Mouse (Mus musculus): Measurements from ENCODE around the gene Cactin.

Gene Cactin

GRCm38 (mm10) chr10:81319330-81319699 lies 1.6 kb upstream of the Cactin start:
- no peak for DNase-seq (ENCODE audit: extremely low spot score)

- DNase-seq (ENCODE audit: extremely low spot score), result peak; percentile 99
Observed at GRCm38 (mm10) chr10:81319741-81320549, 958 bp upstream of the Cactin start.

DNA sequence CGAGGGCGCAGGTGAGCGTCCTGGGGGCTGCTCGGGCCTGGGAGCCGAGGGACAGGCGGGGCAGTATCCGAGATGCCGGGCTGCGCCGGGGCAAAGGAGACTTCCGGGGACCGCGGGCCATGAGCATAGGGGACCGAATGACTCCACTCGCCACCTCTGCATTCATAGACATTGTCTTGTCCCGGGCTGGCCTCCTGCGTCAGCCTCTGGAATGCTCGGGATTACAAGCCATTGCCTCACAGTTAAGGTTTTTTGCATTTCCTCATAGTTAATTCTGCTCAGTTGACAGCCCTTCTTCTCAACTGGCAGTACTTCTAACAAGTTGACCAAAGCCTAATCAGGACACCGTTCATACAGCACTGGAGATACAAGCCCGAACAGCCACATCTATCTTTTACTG lies 533 bp downstream of the Cactin start:
- no peak for DNase-seq (ENCODE audit: extremely low spot score)

DNA sequence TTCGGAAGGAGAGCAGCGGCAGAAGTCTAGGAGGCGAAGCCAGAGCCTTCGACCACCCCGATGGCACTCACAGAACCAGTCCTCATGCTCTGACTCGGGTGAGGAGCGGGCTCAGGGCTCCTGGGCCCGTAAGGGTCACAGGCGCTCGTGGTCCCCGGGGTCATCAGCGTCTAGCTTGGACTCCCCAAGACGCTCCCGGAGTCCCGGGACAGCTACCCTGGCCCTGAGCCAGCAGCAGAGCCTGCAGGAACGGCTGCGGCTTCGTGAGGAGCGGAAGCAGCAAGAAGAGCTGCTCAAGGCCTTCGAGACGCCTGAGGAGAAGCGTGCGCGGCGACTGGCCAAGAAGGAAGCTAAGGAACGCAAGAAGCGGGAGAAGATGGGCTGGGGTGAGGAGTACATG lies 1.5 kb downstream of the Cactin start:
- no peak for DNase-seq (ENCODE audit: extremely low spot score)

GRCm38 (mm10) chr10:81323141-81323775 lies 2.4 kb downstream of the Cactin start:
- no peak for DNase-seq (ENCODE audit: extremely low spot score)

DNA sequence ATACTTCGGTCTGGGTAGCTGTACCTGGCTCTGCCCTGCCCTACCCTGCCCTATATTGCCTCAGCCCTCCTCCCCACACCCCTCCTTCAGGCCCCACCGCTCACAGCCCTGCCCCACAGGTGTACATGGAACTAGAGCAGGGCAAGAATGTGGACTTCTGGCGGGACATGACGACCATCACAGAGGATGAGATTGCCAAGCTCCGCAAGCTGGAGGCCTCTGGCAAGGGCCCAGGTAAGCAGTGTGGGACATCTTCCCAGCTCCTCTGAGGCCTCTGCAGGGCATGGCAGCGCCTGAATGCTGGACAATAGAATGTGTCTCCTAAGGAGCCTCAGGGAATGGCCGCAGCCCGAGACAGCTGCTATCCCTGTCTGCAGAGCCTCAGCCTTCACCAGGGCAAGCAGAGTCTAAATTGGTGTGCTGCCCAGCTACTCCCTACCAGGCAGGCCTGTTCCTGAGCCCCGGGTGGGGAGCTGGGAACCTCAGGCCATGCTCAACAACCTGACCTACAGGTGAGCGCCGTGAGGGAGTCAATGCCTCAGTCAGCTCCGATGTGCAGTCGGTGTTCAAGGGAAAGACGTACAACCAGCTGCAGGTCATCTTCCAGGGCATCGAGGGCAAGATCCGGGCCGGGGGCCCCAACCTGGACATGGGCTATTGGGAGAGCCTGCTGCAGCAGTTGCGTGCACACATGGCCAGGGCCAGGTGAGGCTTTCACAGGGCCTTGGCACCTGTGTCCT lies 3.1 kb downstream of the Cactin start:
- DNase-seq (ENCODE audit: extremely low spot score), result no peak

- no peak for DNase-seq (ENCODE audit: extremely low spot score)
Observed at GRCm38 (mm10) chr10:81325176-81325575, 4.3 kb downstream of the Cactin start.

- no peak for DNase-seq (ENCODE audit: extremely low spot score)
Observed at GRCm38 (mm10) chr10:81325781-81326180, 4.9 kb downstream of the Cactin start.

DNA sequence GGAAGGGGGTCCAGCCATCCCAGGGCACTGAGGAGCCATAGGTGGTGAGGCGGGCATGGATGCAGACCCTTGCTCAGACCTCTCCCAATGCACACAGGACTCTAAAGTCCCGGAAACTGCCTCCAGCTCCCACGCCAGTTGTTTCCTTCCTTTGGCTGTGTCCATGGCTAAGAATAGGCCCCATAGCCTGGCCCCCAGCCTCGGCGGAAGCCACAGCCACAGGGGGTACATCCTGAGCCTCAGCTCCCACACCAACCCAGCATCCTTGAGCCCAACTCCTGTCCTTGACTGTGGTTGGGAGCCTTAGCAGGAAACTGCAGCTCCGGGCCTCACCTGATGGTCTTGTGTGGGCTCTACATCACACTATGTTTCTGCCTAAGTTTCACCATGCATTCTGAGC lies 6.0 kb downstream of the Cactin start:
- no peak for DNase-seq (ENCODE audit: extremely low spot score)

DNA sequence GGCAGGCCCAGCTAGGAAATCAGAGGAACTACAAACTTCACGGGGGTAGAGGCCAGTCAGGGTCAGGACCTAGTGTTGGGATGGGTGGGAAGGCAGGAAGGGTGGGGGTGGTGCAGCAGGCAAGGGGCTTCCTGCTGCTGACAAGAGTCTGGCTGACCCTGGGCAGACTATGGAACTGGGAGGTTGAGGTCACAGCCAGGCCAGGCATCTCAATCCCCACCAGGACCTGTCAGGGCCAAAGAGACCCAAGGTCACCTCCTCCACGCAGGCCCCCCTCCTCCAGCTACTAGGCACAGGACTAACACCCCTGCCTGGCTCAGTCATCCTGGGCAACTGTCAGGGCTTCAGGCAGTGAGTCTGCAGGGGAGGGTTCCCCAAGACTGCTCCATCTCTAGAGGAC lies 7.1 kb downstream of the Cactin start:
- DNase-seq (ENCODE audit: extremely low spot score), result no peak

DNA sequence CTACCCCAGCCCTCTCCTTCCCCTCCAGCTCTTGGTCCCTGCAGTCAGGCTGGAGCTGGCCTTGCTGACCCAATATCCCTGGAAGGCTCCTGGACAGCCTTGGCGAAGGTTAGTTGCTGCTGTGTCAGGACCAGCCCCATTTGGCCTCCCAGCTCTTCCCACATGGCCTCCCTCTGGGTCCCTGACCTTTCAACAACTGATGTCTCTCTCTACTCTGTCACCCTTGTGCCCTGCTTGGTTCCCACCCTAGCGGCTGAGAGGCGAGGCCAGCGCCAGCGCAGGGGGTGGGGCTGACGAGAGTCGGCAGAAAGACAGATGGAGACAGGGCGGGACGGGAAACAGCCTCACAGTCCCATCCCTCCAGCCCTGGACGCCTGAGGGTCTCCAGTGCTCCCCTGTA lies 7.5 kb downstream of the Cactin start, which contains the start of gene Tbxa2r:
Tbxa2r (plus strand) TSS at position 346 of the 400 bp plus-strand sequence.
- DNase-seq (ENCODE audit: extremely low spot score), result no peak

DNA sequence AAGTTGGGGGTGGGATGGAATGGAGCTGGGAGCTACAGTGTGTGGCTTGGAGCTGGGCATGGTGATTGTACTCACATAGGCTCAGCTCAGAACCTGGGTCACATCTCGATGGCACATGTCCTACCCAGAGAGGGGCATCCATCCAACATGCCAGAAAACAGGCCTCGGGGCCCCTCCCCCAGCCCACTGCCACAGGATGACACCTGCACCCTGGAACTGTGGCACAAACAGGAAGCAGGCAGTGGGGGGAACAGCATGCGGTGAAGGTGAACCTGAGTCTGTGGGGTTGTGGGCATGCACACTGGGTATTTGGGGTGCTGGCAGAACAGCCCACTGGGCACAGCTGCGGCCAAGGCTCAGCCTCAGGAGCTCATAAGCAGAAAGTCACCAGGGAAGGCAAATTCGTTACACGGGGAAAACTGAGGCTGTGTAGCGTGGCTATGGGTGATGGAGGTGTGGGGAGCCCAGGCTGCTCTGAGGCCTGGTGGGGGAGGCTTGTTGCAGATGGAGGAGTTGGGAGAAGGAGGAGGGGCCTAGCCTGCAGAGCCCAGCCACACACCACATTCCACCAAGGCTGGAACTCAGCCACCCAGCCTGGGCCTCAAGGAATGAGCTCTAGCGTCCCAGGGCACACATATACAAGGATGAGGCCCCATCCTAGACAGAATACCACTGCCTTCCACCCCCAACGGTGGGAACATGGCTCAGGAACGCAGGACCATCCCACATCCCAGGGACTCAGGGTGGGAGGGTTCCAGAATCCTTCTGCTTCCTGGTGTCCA lies 8.5 kb downstream of the Cactin start:
- DNase-seq (ENCODE audit: extremely low spot score), result no peak

DNA sequence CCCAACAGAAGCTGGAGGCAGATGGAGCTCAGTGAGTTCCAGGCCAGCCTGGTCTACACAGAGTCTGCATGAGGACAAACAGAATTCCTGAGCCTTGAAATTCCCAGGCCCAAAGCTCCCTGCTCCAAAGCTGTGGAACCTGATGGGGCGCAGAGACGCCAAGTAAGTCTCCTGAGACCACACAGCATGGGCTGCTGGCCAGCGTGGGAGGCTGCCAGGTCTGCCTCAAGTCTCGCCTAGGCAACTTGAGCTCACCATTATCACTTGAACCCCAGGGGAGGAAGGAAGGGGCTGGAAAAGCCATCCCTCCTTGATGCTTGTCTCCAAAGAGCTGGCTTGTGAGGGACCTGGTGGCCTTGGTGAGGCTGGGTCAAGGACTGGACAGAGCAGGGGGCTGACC lies 9.1 kb downstream of the Cactin start:
- no peak for DNase-seq (ENCODE audit: extremely low spot score)

DNA sequence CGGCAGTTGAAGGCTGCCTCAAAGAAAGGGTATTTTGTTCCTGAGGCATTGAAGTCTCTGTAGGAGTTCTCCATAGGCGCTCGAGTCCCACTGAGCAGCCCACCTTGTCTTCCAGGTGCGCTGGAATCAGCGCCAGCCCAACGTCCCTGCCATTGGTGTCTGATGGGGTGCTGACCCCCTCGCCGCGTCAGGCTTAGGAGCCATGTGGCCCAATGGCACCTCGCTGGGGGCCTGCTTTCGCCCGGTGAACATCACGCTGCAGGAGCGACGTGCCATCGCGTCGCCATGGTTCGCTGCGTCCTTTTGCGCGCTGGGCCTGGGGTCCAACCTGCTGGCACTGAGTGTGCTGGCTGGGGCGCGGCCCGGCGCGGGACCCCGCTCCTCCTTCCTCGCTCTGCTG lies 11.4 kb downstream of the Cactin start:
- DNase-seq (ENCODE audit: extremely low spot score), result no peak

DNA sequence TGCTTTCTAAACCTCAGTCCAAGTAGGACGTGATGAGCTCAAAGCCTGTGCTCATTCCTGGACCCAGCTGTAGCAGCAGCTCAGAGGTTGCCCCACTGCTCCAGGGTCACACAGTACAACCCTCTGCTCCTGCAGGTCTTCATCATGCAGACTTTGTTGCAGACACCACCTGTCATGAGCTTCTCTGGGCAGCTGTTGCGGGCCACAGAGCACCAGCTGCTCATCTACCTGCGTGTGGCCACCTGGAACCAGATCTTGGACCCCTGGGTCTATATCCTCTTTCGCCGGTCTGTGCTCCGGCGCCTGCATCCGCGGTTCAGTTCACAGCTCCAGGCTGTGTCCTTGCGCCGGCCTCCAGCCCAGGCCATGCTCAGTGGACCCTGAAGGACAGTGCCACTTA lies 13.4 kb downstream of the Cactin start:
- no peak for DNase-seq (ENCODE audit: extremely low spot score)

DNA sequence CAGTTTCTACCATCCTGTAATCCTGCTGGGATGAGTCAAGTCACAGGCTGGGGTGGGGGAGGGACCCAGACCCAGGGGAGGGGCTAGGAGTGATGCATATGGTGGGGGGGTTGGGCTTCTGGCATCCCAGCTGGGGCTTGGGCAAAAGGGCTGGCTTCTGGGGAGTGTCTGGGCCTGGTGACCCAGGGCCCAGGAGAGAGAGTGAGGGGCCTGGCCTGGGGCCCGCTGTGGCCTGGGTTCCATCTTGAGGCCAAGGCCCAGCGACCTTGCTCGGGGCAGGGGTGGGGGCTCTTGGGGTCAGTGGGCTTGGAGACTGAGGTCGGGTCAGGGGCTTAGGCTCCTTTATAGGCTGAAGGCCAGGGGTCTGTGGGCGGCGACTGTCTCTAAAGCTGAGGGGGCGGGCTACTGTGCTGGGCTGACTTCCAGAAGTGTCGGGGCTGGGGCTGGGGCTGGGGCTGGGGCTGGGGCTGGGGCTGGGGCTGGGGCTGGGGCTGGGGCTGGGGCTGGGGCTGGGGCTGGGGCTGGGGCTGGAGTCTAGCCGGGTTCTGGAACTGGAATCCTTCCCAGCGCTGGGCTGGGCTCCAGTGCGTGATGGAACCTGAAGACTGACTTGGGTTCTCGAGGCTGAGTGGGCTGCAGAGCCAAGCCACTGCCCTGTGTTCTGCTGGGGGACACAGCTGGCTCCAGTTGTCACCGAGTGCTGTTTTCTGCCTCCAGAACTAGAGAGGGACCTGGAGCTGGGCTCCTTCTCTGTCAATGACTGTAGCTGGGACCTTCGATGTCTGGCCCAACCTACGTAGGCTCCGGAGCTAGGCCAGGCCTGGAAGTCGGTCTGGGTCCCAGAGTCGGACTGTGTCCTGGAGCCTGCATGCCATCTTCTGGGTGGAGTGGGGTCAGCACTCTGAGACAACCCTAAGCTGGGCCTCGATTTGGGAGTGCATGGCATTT lies 14.8 kb downstream of the Cactin start:
- peak; percentile 74 for DNase-seq (ENCODE audit: extremely low spot score)

- no peak for DNase-seq (ENCODE audit: extremely low spot score)
Observed at GRCm38 (mm10) chr10:81336558-81336957, 15.7 kb downstream of the Cactin start.

GRCm38 (mm10) chr10:81340551-81341332 lies 19.8 kb downstream of the Cactin start:
- no peak for DNase-seq (ENCODE audit: extremely low spot score)

DNA sequence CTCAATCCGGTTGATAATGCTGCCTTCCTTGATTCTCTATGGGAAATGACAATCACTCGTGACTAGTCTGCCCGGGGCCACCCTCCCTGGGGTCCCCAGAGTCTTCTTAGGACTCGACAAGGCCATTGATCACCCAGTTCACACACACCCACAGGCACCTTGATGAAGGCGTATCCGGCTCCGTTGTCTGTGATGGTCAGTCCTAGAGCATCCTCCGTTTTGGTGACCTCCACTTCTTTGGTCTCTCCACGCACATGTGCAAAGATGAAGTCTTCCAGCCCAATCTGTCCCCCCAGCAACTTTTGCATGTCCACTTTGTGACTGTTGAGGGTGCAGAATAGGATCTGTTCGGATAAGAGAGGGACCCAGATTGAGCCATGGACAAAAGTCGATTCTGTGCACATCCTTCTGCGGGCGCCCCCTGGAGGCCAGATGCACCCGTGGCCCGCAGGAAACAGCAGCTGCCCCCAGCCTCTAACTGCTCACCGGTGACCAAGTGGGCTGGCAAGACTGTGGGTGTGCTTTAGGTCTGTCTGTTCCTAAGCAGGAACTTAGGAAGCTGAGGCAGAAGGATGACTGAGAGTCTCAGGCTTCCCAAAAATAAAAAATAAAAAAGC lies 20.5 kb downstream of the Cactin start:
- peak; percentile 68 for DNase-seq (ENCODE audit: extremely low spot score)

Data from embryo, embryonic 9.5 days (tissue).